In the genomic region with DNA sequence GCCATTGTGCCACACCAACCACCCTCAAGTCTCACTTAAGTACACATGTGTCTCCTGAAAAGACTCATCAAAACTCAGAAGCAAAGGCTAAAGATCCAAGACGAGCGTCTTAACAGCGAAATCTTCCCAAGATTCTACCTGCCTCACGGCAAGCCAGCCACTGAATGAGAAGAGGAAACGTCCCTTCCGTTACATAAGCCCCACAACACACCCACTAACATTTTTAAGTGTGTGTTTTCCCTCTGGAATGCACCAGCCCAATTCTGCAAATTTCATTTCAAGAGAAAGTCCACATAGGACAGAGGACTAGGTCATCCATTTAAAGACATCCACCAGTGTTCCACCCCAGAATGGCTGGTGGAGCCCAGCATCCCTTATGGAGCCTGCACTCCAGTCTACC, we compare ENCODE assay signal across 8 mouse cellular contexts. TPM values are rescaled to one million over a fixed set of nuclear protein-coding genes. Genes with fewer than 3 reads are reported as not detected.
DNase-seq lines count a peak whose midpoint lies in the region; ATAC-seq and TF ChIP-seq lines count a peak whose summit lies in the region.

No protein-coding gene starts in this region.

- H3K27ac ChIP-seq in heart, embryonic 16.5 days (ENCODE audit: low read length), result no peak overlapping the region
- H3K27ac ChIP-seq in CH12.LX (ENCODE audit: insufficient read depth, low read depth), result no peak overlapping the region
- H3K27ac ChIP-seq in forebrain, embryonic 10.5 days, result peak overlapping the region; percentile 89
- no peak overlapping the region for H3K27ac ChIP-seq in liver, embryonic 13.5 days

- peak overlapping the region; percentile 96 for H3K4me2 ChIP-seq in heart, embryonic 16.5 days (ENCODE audit: low read depth, low read length)
- H3K4me2 ChIP-seq in CH12.LX (ENCODE audit: insufficient read depth, low read depth, poor library complexity, severe bottlenecking), result peak overlapping the region; percentile 66
- H3K4me2 ChIP-seq in liver, embryonic 13.5 days, result peak overlapping the region; percentile 89

- no peak for TF ChIP-seq RAD21 in CH12.LX (IDR thresholded peaks at IDR 0.05; ENCODE audit: low read depth, low read length)

- TF ChIP-seq EP300 in CH12.LX (IDR thresholded peaks at IDR 0.05; ENCODE audit: low read length), result no peak

- no peaks in the 10 kb centered on the region for H3K36me3 ChIP-seq in heart, embryonic 16.5 days (ENCODE audit: control insufficient read depth, insufficient read depth)
- peaks cover 0 to 10% of the 10 kb centered on the region in 2 experiments for H3K36me3 ChIP-seq in CH12.LX (replicated peaks in 1 of 2; ENCODE audit: control insufficient read depth in 1 of 2, insufficient read depth in 1 of 2, low read length in 1 of 2)
- H3K36me3 ChIP-seq in forebrain, embryonic 10.5 days (replicated peaks), result no peaks in the 10 kb centered on the region
- no peaks in the 10 kb centered on the region for H3K36me3 ChIP-seq in liver, embryonic 13.5 days

- no peaks in the 10 kb centered on the region for H3K79me2 ChIP-seq in CH12.LX (replicated peaks; ENCODE audit: control insufficient read depth, extremely low read depth, insufficient read depth, poor library complexity, severe bottlenecking)

- H3K9ac ChIP-seq in heart, embryonic 16.5 days (ENCODE audit: low read length), result peak overlapping the region; percentile 94
- peak overlapping the region; percentile 33; the same call in 1 of the 2 replicates for H3K9ac ChIP-seq in CH12.LX (ENCODE audit: insufficient read depth, low read depth)
- H3K9ac ChIP-seq in liver, embryonic 13.5 days, result peak overlapping the region; percentile 79

- no peaks in the 10 kb centered on the region for H3K9me3 ChIP-seq in heart, embryonic 16.5 days (replicated peaks; ENCODE audit: control insufficient read depth, low read length)
- H3K9me3 ChIP-seq in CH12.LX (replicated peaks; ENCODE audit: low read length), result no peaks in the 10 kb centered on the region
- no peaks in the 10 kb centered on the region for H3K9me3 ChIP-seq in forebrain, embryonic 10.5 days
- no peaks in the 10 kb centered on the region for H3K9me3 ChIP-seq in liver, embryonic 13.5 days (replicated peaks)

- 74% methylated on average over 6 of the region's 6 CpGs for WGBS in heart, embryonic 16.5 days
- 81% methylated on average over 6 of the region's 6 CpGs for WGBS in forebrain, embryonic 10.5 days
- 65% methylated on average over 6 of the region's 6 CpGs for WGBS in liver, embryonic 13.5 days (ENCODE audit: insufficient replicate concordance)

- DNase-seq in heart, adult 9 months (ENCODE audit: low spot score in 2 of 2), result no peak
- no peak for DNase-seq in CH12.LX (ENCODE audit: extremely low read depth)
- DNase-seq in forebrain, embryonic 10.5 days (ENCODE audit: extremely low spot score, low spot score), result no peak
- no peak for DNase-seq in liver, embryonic 13.5 days
- no peak for DNase-seq in gastrocnemius, postnatal 14 days
- no peak for DNase-seq in layer of hippocampus, postnatal 14 days (ENCODE audit: low spot score in 2 of 2)
- no peak for DNase-seq in adrenal gland, postnatal 4 days (ENCODE audit: low spot score in 2 of 2)

- TF ChIP-seq CTCF in CH12.LX (conservative IDR thresholded peaks at IDR 0.05 in 1 of 2, IDR thresholded peaks at IDR 0.05 in 1 of 2; ENCODE audit: low read depth in 2 of 2, low read length in 2 of 2), result no peak

- in situ Hi-C loops in CH12.LX (cut with MboI; ENCODE audit: low pct_ligation_motif_present, low pct_unique_long_range_greater_than_20kb, low sequenced_read_pairs), result no loop called here

- intact Hi-C loops in gastrocnemius, postnatal 14 days (cut with DNase I; ENCODE audit: low total_unique reads), result no loop called here

- H3K27me3 ChIP-seq in heart, embryonic 16.5 days (ENCODE audit: control insufficient read depth, insufficient read depth, low read length), result no peaks in the 10 kb centered on the region
- H3K27me3 ChIP-seq in CH12.LX (replicated peaks), result no peaks in the 10 kb centered on the region
- H3K27me3 ChIP-seq in forebrain, embryonic 10.5 days (ENCODE audit: poor library complexity, severe bottlenecking), result no peaks in the 10 kb centered on the region
- 0 out of 2 replicates have a peak, but pooled peaks cover 7% of the 10 kb centered on the region for H3K27me3 ChIP-seq in liver, embryonic 13.5 days

- peaks cover 10% of the 10 kb centered on the region; the same call in 1 of the 2 replicates for H3K4me1 ChIP-seq in heart, embryonic 16.5 days (ENCODE audit: control insufficient read depth, insufficient read depth, low read length)
- H3K4me1 ChIP-seq in CH12.LX (ENCODE audit: control insufficient read depth in 1 of 2, insufficient read depth in 2 of 2), result peaks cover 2 to 24% of the 10 kb centered on the region in 2 experiments
- H3K4me1 ChIP-seq in forebrain, embryonic 10.5 days, result peaks cover 32% of the 10 kb centered on the region
- peaks cover 16% of the 10 kb centered on the region for H3K4me1 ChIP-seq in liver, embryonic 13.5 days (replicated peaks)

- dilution Hi-C loops in CH12.LX (cut with MboI; ENCODE audit: extremely low pct_ligation_motif_present, extremely low pct_unique_long_range_greater_than_20kb, low sequenced_read_pairs), result no loop called here

- 0 out of 2 replicates have a peak, but pooled peaks have one; percentile 19 for ATAC-seq in heart, embryonic 16.5 days (replicated peaks; ENCODE audit: extremely low read depth, insufficient read depth, low FRiP score)
- ATAC-seq in liver, embryonic 13.5 days (ENCODE audit: low read depth), result no peak

- peak overlapping the region; percentile 85 for H3K4me3 ChIP-seq in heart, embryonic 16.5 days (ENCODE audit: low read length)
- H3K4me3 ChIP-seq in CH12.LX (replicated peaks in 1 of 3; ENCODE audit: low read depth in 2 of 3, low read length in 2 of 3, poor library complexity in 1 of 3), result peak overlapping the region; percentile 67 to 89 (median 78)
- peak overlapping the region; percentile 91 for H3K4me3 ChIP-seq in forebrain, embryonic 10.5 days
- peak overlapping the region; percentile 80 for H3K4me3 ChIP-seq in liver, embryonic 13.5 days (replicated peaks)

- TF ChIP-seq POLR2A in CH12.LX (IDR thresholded peaks at IDR 0.05; ENCODE audit: low read depth, low read length), result no peak

TF ChIP-seq in CH12.LX, 34 proteins besides CTCF, POLR2A, EP300 and RAD21:
- TF ChIP-seq PAX5 (IDR thresholded peaks at IDR 0.05; ENCODE audit: low read length) (no peak), NRF1 (IDR thresholded peaks at IDR 0.05; ENCODE audit: low read depth, low read length) (no peak), ZKSCAN1 (IDR thresholded peaks at IDR 0.05; ENCODE audit: borderline replicate concordance, low read depth, low read length) (no peak), POLR2AphosphoS2 (IDR thresholded peaks at IDR 0.05; ENCODE audit: low read depth, low read length) (no peak), ZNF384 (IDR thresholded peaks at IDR 0.05; ENCODE audit: low read depth, low read length) (no peak), SIN3A (IDR thresholded peaks at IDR 0.05; ENCODE audit: low read length) (no peak)

RNA-seq across cellular contexts. Expression of a gene that starts 0.7 kb away (rescaled TPM):
- 10.3 TPM in 2 replicates for polyA plus RNA-seq in heart, embryonic 16.5 days (2015; fragmentation: Nextera tagmentation; extraction: Ambion mirVana)
- 12.5 and 14.0 TPM in 2 replicates for total RNA-seq in CH12.LX (2012; rRNA removed)
- total RNA-seq in CH12.LX (2014; rRNA removed), result 7.2 and 7.8 TPM in 2 replicates
- 16.0 and 18.0 TPM in 2 replicates for polyA plus RNA-seq in CH12.LX (2012; ENCODE audit: insufficient read length, low read depth)
- 14.7 and 17.3 TPM in 2 replicates for polyA plus RNA-seq in forebrain, embryonic 10.5 days (2016; fragmentation: Nextera tagmentation; extraction: Ambion mirVana)
- polyA plus RNA-seq in liver, embryonic 13.5 days (2015; fragmentation: Nextera tagmentation; extraction: Ambion mirVana), result 3.6 and 4.5 TPM in 2 replicates
- 10 to 100 TPM; 13.3 to 14.8 TPM for total RNA-seq in gastrocnemius, postnatal 14 days (2021)
- 10 to 100 TPM; 54.8 to 59.9 TPM for total RNA-seq in layer of hippocampus, postnatal 14 days (2021)
- 10 to 100 TPM; 28.0 to 30.7 TPM for total RNA-seq in adrenal gland, postnatal 4 days (2021)

RNA-seq across cellular contexts. Expression of a gene that starts 14.1 kb away (rescaled TPM):
- polyA plus RNA-seq in heart, embryonic 16.5 days (2015; fragmentation: Nextera tagmentation; extraction: Ambion mirVana), result 29.5 and 30.1 TPM in 2 replicates
- total RNA-seq in CH12.LX (2012; rRNA removed) (24.4 and 25.3 TPM in 2 replicates), CH12.LX (2014; rRNA removed) (49.9 and 53.6 TPM in 2 replicates)
- 34.2 and 34.8 TPM in 2 replicates for polyA plus RNA-seq in CH12.LX (2012; ENCODE audit: insufficient read length, low read depth)
- polyA plus RNA-seq in forebrain, embryonic 10.5 days (2016; fragmentation: Nextera tagmentation; extraction: Ambion mirVana), result 50.8 and 52.7 TPM in 2 replicates
- 16.4 and 17.0 TPM in 2 replicates for polyA plus RNA-seq in liver, embryonic 13.5 days (2015; fragmentation: Nextera tagmentation; extraction: Ambion mirVana)
- 10 to 100 TPM; 21.5 to 22.5 TPM for total RNA-seq in gastrocnemius, postnatal 14 days (2021)
- total RNA-seq in layer of hippocampus, postnatal 14 days (2021), result 10 to 100 TPM; 47.4 to 49.0 TPM
- 10 to 100 TPM; 51.9 to 54.6 TPM for total RNA-seq in adrenal gland, postnatal 4 days (2021)

Comparison
In these comparisons a context has a peak if more than half of its experiments do, and no peak if none do; other contexts are left out.
1. H3K9ac ChIP-seq: peak in every context shown above with its lines; median percentile 94 in heart, embryonic 16.5 days; 79 in liver, embryonic 13.5 days; 33 in CH12.LX.